Mouse (Mus musculus) erythroblast, embryonic 14.5 days (primary cell): ENCODE measurements around the gene Frmd4a.

Source experiments
- GATA1 ChIP-seq: IDR thresholded peaks from 2 replicates; pipeline ENCODE4 v1.6.1; 2012; ENCODE audit warnings: low read length, inconsistent platforms, mixed read lengths
- TAL1 ChIP-seq: IDR thresholded peaks from 3 replicates; pipeline ENCODE4 v1.6.1; 2012; ENCODE audit warnings: low read length, inconsistent platforms, mixed read lengths

DNA sequence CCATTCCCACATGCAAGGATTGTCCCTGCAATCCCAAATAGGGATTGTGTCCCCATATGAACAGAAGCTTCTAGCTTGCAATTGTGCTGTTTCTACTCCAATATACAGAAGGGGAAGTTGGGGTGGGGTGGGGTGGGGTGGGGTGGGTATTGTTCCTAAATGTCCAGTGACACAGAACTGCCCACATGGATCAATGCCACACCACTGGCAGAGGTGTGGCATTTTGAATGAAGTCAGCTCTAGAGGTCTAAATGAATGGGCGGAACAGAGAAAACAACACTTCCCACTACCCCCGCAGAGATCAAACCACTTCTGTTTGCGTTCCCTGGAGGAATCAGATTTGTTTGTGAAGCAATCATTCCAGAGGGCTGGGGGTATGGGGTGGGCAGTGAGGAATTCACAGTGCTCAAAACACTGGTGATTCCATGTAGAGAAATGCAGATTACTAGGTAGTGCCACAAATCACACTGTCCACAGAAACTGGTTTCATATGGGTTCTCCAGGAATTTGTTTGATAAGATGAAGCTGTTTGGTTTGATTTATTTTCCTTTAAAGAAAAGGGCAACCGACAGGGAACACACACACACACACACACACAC lies 268.3 kb downstream of the Frmd4a start:
- TF ChIP-seq TAL1 (no peak), GATA1 (no peak)
